Mouse (Mus musculus) heart, embryonic 10.5 days (tissue): ENCODE data around the gene Snx25. TPM values are rescaled to one million over a fixed set of nuclear protein-coding genes. Genes with fewer than 3 reads are reported as not detected.

Experiments used
- DNase-seq: peaks from one replicate; pipeline ENCODE4 v3.0.0-alpha.2; 2017; ENCODE audit warnings: low spot score
- H3K27ac ChIP-seq: fragments of 300-500 bp; sonication (generic); 2 replicates; pipeline ENCODE4 v1.5.1; 2016; ENCODE audit warnings: mild to moderate bottlenecking
- H3K27me3 ChIP-seq: fragments of 300-500 bp; sonication (generic); 2 replicates; pipeline ENCODE4 v1.6.1; 2016; ENCODE audit warnings: mild to moderate bottlenecking; ENCODE audit not compliant: poor library complexity, insufficient read depth, severe bottlenecking
- H3K36me3 ChIP-seq: fragments of 300-500 bp; sonication (generic); 2 replicates; pipeline ENCODE4 v1.6.1; 2016; ENCODE audit warnings: mild to moderate bottlenecking, moderate library complexity
- H3K4me1 ChIP-seq: fragments of 300-500 bp; sonication (generic); 2 replicates; pipeline ENCODE4 v1.6.1; 2016; ENCODE audit warnings: mild to moderate bottlenecking
- H3K4me3 ChIP-seq: fragments of 300-500 bp; sonication (generic); 2 replicates; pipeline ENCODE4 v1.5.1; 2016; ENCODE audit warnings: mild to moderate bottlenecking, moderate library complexity
- H3K9me3 ChIP-seq: fragments of 300-500 bp; sonication (generic); 2 replicates; pipeline ENCODE4 v1.6.1; 2016; ENCODE audit warnings: mild to moderate bottlenecking, moderate library complexity
- WGBS: fragments of 180-500 bp; shearing (Covaris S2); methylation state at CpG from one replicate; pipeline ENCODE4 v1.1.7; 2016; 5-methylcytosine and 5-hydroxymethylcytosine counted together
- polyA plus RNA-seq: library from polyadenylated mRNA; unstranded; fragments of >200 nt; fragmentation: Nextera tagmentation; extraction: Ambion mirVana; gene quantifications from 2 replicates; pipeline ENCODE4 v1.2.1, GENCODE M21; 2016

Snx25 gene
- polyA plus RNA-seq, 1 experiment from 2014 or later, result 3.7 TPM

GRCm38 (mm10) chr8:45994111-45994510 is 157.8 kb downstream of the Snx25 start:
- H3K4me3 ChIP-seq, result no peak overlapping the region
- WGBS, result 89% methylated on average over 2 of the region's 2 CpGs
- peaks cover 5% of the 10 kb centered on the region; the same call in 1 of the 2 replicates for H3K4me1 ChIP-seq
- H3K27me3 ChIP-seq, result no peaks in the 10 kb centered on the region
- peaks cover 36% of the 10 kb centered on the region for H3K36me3 ChIP-seq
- DNase-seq, result no peak
- no peak overlapping the region for H3K27ac ChIP-seq
- H3K9me3 ChIP-seq, result no peaks in the 10 kb centered on the region

- Histone ChIP-seq H3K4me3 (no peak overlapping the region), H3K27me3 (no peaks in the 10 kb centered on the region), H3K9me3 (no peaks in the 10 kb centered on the region), H3K27ac (no peak overlapping the region), H3K4me1 (no peaks in the 10 kb centered on the region), H3K36me3 (peaks cover 31% of the 10 kb centered on the region)
- DNase-seq, result no peak
- WGBS, result 91% methylated on average over 4 of the region's 4 CpGs
These were observed 161.2 kb downstream of the Snx25 start for GRCm38 (mm10) chr8:45990631-45991310.

- peaks cover 30% of the 10 kb centered on the region for H3K36me3 ChIP-seq
- H3K4me1 ChIP-seq, result no peaks in the 10 kb centered on the region
- WGBS, result 59% methylated on average over 2 of the region's 2 CpGs
- no peak overlapping the region for H3K4me3 ChIP-seq
- no peaks in the 10 kb centered on the region for H3K9me3 ChIP-seq
- no peaks in the 10 kb centered on the region for H3K27me3 ChIP-seq
- DNase-seq, result no peak
- no peak overlapping the region for H3K27ac ChIP-seq
These were observed 163.8 kb downstream of the Snx25 start for GRCm38 (mm10) chr8:45988189-45988588.

GRCm38 (mm10) chr8:45986665-45987064 is 165.3 kb downstream of the Snx25 start:
- peaks cover 39% of the 10 kb centered on the region for H3K36me3 ChIP-seq
- no peak overlapping the region for H3K4me3 ChIP-seq
- H3K27ac ChIP-seq, result no peak overlapping the region
- 81% methylated on average over 3 of the region's 3 CpGs for WGBS
- H3K4me1 ChIP-seq, result no peaks in the 10 kb centered on the region
- no peaks in the 10 kb centered on the region for H3K27me3 ChIP-seq
- no peaks in the 10 kb centered on the region for H3K9me3 ChIP-seq
- DNase-seq, result no peak

Other genes with a start within 250 kb of the Snx25 start
- 0.08 TPM in 1 of 2 replicates, not detected in the other for gene Ccdc110, start 217.5 kb downstream of the Snx25 start, polyA plus RNA-seq
- gene 1700029J07Rik, start 176.9 kb downstream of the Snx25 start, polyA plus RNA-seq, result 2.5 and 2.7 TPM in 2 replicates
- gene Ufsp2, start 176.6 kb downstream of the Snx25 start, polyA plus RNA-seq, result 60.1 and 60.7 TPM in 2 replicates
- 0.44 and 0.54 TPM in 2 replicates for gene Lrp2bp, start 152.9 kb downstream of the Snx25 start, polyA plus RNA-seq
- gene Ankrd37, start 146.5 kb downstream of the Snx25 start, polyA plus RNA-seq, result 12.3 and 19.8 TPM in 2 replicates
- 18.0 and 20.8 TPM in 2 replicates for gene Cfap97, start 388 bp downstream of the Snx25 start, polyA plus RNA-seq
- 1,300 and 1,795 TPM in 2 replicates for gene Slc25a4, start 59.1 kb upstream of the Snx25 start, polyA plus RNA-seq
- not detected in 2 replicates for gene Helt, start 142.5 kb upstream of the Snx25 start, polyA plus RNA-seq